Mouse (Mus musculus) brain, embryonic 14.5 days (tissue): Measurements from ENCODE around the gene Daglb. TPM values are rescaled to one million over a fixed set of nuclear protein-coding genes. Genes with fewer than 3 reads are reported as not detected.
"Not testable (repeated sequence)": the region's sequence is repeated elsewhere in the genome, so short reads cannot be mapped to it uniquely, and the experiment has no call there.

ENCODE experiments used
- DNase-seq: peaks from one replicate; pipeline ENCODE4 v3.0.0-alpha.2; 2011; ENCODE audit warnings: low read depth
- CTCF ChIP-seq: fragments of 200-500 bp; IDR thresholded peaks from 2 replicates; pipeline ENCODE4 v1.5.1; 2012; ENCODE audit warnings: inconsistent platforms, mild to moderate bottlenecking, moderate library complexity, borderline replicate concordance; ENCODE audit not compliant: insufficient read depth, insufficient read length; ENCODE audit errors: extremely low read depth
- POLR2A ChIP-seq: fragments of 200-500 bp; IDR thresholded peaks from 2 replicates; pipeline ENCODE4 v1.6.1; 2012; ENCODE audit warnings: mild to moderate bottlenecking, inconsistent platforms, borderline replicate concordance; ENCODE audit not compliant: poor library complexity, insufficient read depth, insufficient read length, severe bottlenecking; ENCODE audit errors: extremely low read depth
- polyA plus RNA-seq: library from polyadenylated mRNA; depleted of rRNA; stranded (reverse); fragments of >200 nt; gene quantifications from 2 replicates; pipeline ENCODE4 v1.2.3, GENCODE M21; 2012

The Daglb gene
- polyA plus RNA-seq, 1 experiment = 16.4 TPM

GRCm38 (mm10) chr5:143489749-143490342, 25.5 kb downstream of the Daglb start:
- TF ChIP-seq POLR2A (no peak), CTCF (no peak)
- no peak for DNase-seq

GRCm38 (mm10) chr5:143491736-143492135, 27.4 kb downstream of the Daglb start:
- TF ChIP-seq CTCF (no peak), POLR2A (no peak)
- no peak for DNase-seq

- DNase-seq = no peak
- no peak for TF ChIP-seq POLR2A
- no peak for TF ChIP-seq CTCF
These were observed 28.8 kb downstream of the Daglb start for GRCm38 (mm10) chr5:143493163-143493562.

GRCm38 (mm10) chr5:143495708-143496107, 31.3 kb downstream of the Daglb start:
- no peak for DNase-seq
- TF ChIP-seq CTCF = no peak
- no peak for TF ChIP-seq POLR2A

- TF ChIP-seq POLR2A (no peak), CTCF (peak; percentile 20; the same call in 1 of the 2 replicates)
- no peak for DNase-seq
These were observed 33.1 kb downstream of the Daglb start for GRCm38 (mm10) chr5:143497451-143497850.

GRCm38 (mm10) chr5:143499197-143499596, 34.8 kb downstream of the Daglb start:
- DNase-seq = no peak

GRCm38 (mm10) chr5:143499686-143500085, 35.3 kb downstream of the Daglb start:
- TF ChIP-seq CTCF (no peak), POLR2A (no peak)
- no peak for DNase-seq

More at GRCm38 (mm10) chr5:143499197-143499596, 34.8 kb downstream of the Daglb start:
- TF ChIP-seq CTCF = no peak
- TF ChIP-seq POLR2A = no peak

GRCm38 (mm10) chr5:143500711-143501110, 36.3 kb downstream of the Daglb start:
- not testable (repeated sequence) for DNase-seq

- DNase-seq = no peak
- TF ChIP-seq CTCF (no peak), POLR2A (no peak)
These were observed 36.8 kb downstream of the Daglb start for GRCm38 (mm10) chr5:143501140-143501539.

- DNase-seq = no peak
- TF ChIP-seq POLR2A = no peak
- no peak for TF ChIP-seq CTCF
These were observed 37.3 kb downstream of the Daglb start for GRCm38 (mm10) chr5:143501649-143502048.

- DNase-seq = no peak
- no peak for TF ChIP-seq POLR2A
- TF ChIP-seq CTCF = no peak
These were observed 38.6 kb downstream of the Daglb start for GRCm38 (mm10) chr5:143502899-143503557.

GRCm38 (mm10) chr5:143503740-143504139, 39.4 kb downstream of the Daglb start:
- no peak for DNase-seq
- no peak for TF ChIP-seq POLR2A
- TF ChIP-seq CTCF = no peak
